Mouse (Mus musculus) layer of hippocampus, postnatal 36 days (tissue): ENCODE measurements around the gene Dph7. TPM values are rescaled to one million over a fixed set of nuclear protein-coding genes. Genes with fewer than 3 reads are reported as not detected.
"Not testable (repeated sequence)": the region's sequence is repeated elsewhere in the genome, so short reads cannot be mapped to it uniquely, and the experiment has no call there.

Experiments
- DNase-seq, 2 experiments: peaks; one replicate each; pipeline ENCODE4 v3.0.0; 2022
- total RNA-seq, 2 experiments: library from RNA; stranded (reverse); gene quantifications; 2 replicates each; pipeline ENCODE4 v1.2.3; 2021

Dph7 gene
- total RNA-seq, result 10 to 100 TPM; 32.5 to 34.4 TPM

DNA sequence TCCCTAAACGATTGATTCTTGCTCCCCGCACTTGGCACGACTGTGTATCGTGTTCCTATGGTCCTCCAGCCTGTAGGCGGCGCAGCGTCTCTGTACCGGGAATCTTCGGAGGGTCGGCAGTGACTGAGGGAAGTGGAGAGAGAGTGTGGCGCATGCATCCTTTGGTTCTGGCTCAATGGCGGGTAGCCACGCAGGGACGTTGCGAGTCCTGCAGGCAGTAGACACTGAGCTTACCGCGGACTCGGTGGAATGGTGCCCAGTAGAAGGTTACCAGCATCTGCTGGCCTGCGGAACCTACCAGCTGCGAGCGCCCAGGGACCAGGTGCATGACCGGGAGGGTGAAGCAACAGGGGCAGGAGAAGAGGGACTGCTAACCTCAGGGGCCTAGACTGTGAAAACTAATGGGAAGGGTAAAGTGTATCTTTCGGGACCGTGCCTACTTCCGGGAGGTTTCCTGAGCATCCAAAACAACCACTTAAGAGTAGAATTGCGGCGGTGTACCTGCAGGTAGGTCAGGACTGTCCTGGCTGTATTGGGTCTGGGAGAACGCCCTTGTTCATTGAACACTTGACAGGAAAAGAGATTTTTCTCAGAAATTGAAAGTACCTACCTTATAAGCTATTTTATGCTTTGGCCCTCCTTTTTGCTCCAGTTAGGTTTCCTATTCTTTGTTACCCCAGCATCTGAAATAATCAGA, at the start of gene Dph7:
Dph7 (plus strand) TSS at position 97 of the 697 bp plus-strand sequence.
- DNase-seq, result peak; percentile 87 to 89

DNA sequence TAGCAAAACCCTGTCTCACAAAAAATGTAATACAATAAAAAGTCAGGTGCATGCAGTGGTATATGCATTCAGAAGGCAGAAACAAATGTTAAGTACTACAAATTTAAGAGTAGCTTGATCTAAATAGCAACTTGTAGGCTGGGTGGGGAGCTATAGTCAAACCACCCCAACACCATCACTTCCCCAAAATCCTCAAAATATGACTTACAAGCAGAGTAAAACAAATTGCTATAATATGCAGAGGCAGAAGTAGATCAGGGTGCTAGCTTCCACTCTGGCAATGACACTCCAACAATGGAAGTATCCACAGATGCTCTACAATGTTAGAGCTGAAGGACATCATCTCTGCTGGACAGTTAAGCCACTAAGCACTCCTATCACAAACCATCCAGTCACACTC, 49.6 kb upstream of the Dph7 start:
- DNase-seq, result no peak

DNA sequence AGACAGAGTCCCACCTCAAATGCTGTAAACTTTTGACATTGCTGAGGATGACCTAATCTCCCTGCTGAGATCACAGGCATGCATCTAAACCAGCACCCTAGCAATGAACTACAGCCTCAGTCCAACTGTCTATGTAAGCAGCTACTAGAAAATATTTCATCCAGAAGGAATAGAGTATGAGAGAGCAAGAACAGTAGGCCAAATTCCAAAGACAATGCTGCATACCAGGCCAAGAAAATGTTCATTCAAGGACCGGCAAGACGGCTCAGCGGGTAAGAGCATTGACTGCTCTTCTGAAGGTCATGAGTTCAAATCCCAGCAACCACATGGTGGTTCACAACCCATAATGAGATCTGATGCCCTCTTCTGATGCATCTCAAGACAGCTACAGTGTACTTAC, 47.4 kb upstream of the Dph7 start:
- no peak for DNase-seq

DNA sequence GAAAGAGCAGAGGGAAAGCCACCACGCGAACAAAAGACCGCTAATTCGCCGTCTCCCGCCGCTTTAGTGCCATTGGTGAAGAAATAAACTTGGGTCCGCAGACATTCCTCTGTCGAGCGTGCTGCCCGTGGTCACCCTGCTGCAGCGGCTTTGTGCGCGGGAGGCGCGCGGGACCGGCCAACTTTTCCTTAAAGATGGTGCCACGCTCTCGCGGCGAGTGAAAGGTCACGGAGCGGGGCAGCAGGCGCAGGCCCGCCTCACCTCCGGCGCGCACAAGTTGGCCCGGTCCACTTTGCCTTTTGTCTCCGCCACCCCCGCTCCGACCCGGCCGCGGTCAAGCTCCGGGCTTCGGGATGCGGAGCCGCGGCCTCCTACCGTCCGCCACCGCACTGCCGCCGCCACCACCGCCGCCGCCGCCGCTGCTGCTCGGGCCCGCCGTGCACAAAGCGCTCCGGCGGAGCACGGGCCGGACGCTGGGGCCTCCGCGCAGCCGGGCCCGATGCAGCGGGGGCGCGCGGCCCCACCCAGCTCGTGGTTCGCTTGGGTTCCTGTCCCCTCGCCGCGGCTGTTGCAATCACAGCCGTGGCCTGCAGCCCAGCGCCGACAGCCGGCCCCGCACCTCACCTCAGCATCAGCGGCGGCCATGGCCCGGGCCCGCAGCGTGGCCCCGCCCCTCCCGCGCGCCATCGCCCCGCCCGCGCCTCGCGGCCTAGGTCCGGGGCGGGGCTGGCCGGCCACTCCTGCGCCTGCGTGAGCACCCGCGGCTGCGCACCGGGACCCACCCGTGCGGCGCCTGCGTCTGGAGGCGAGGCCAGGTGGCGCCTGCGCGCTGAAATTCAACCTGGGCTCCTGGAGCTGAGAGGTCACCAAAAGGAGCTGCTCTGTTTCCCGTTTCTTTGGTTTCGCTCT, 43.0 kb upstream of the Dph7 start, which contains the start of gene Ehmt1:
Ehmt1 (minus strand) TSS at position 685 of the 909 bp plus-strand sequence.
- peak; percentile 94 to 95 for DNase-seq

DNA sequence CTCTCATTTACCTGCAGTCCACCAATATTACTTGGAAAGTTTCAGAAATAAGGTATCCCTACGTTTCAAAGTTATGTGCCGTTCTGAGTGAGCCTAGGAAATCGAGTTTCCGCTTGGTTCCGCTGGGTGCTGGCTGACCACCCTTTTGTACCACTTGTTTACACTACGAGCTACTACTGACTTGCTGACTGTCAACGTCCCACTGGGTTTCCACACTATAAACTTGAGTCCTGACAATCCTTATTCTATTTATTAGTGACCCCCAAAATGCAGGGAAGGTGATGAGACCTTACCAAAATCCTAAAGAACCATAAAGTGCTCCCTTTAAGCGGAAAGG, 42.4 kb upstream of the Dph7 start:
- no peak for DNase-seq

DNA sequence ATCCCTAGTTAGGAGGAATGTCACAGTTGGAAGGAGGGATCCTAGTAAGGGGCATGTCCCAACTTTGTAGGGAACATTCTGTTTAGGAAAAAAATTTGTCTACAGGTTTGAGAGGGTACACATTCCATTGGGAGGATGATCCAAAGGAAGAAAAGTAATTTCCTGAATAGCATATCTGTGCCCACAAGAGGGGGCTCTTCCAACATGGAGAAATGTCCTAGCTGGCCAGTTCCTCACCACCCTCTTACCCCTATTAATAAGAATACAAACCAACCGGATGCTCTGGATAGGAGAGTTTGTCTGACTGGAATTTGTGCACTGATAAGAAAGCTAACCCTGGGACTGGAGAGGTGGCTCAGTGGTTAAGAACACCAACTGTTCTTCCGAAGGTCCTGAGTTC, 38.6 kb upstream of the Dph7 start:
- no peak for DNase-seq

DNA sequence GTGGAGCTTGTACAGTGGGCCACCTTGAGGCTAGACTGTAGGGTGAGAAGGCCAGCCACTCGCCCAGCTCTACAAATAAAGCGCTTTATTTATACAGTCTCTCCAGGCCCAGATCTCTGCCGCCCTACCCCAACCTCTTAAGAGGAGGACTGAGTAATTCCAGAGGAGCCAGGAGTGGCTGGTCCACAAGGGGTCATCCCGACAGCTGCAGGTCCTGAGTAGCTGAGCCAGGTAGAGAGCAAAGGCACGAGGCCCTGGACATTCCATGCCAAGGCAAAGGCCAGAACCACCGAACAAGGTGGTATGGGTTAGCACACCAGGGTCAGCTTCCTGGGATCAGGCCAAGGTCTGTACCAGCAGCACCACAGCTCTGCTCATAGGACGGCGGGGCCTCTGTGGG, 36.9 kb upstream of the Dph7 start:
- DNase-seq, result no peak

DNA sequence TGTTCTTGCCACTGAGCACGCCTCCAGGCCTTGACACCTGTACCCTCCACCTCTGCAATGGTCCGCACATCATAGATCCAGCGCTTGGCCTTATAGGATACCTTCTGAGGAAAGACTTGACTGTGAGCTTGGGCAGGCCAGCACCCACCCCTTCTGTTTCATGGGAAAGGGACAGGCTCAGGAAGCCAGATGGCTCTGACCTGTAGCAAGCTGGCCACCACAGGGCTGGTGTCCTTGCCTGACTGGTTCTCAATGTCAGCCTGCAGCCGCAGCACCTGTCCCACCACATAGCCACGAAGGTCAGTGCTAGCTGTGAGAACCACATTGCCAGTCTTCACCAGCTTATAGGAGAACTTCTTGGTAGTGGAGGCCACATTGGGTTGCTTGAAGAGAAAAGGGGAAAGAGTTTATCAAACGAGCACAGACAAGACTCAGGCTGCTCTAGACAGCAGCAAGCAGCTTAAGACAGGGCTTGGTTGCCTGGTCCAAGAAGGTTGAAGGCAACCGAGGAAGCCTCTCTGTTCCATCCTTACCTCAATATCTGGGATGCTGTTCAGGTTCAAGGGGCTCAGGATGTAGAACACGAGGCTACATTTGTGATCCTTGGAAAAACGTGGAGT, 35.7 kb upstream of the Dph7 start:
- no peak for DNase-seq

DNA sequence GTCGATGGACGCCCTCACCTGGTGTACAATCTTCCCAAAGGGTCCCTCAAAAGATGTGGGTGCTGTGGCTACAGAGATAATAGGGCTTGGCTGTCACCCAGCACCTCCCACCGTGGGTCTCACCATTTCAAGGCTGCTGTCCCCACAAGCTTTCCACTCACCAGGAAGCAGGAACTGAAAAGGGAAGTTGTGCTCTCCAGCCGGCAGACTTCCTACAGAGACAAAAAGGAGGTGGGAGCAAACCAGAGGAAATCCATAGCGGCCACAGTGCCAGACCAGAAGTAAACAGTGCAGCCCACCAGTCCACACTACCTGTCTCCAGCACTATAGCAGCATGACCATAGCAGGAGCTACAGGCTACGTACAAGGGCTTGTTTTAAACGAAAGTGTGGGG, 35.2 kb upstream of the Dph7 start:
- DNase-seq, result no peak

DNA sequence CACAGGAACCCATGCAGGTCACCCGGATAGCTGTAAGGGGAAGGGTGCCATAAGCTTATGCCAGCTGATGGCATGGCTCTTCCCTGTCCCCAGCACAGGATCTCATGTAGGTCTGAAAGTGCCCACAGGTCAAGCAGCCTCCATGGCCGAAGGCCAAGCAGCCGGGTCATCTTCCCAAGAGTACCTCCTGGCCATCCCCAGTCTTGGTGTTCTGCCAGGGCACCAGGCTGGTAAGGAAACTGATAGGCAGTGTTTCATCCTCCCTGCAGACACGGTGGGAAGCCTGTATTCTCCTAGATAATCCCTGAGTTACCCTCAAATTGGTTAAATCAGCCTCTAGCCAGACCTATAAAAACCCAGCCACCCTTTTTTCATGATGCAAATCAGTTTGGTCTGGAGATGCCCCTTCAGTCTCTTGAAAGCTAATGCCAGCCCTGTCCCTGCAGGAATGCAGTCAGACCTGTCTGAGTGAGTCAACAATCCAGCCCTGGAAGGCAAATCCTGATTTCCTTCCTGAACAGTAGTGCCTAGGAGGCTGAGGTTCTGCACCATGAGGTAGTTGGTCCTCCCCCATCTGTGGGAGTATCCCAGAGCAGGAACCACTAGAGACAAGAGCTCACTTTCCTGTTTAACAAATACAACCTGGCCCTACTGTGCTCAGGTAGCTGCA, 34.3 kb upstream of the Dph7 start:
- no peak for DNase-seq

DNA sequence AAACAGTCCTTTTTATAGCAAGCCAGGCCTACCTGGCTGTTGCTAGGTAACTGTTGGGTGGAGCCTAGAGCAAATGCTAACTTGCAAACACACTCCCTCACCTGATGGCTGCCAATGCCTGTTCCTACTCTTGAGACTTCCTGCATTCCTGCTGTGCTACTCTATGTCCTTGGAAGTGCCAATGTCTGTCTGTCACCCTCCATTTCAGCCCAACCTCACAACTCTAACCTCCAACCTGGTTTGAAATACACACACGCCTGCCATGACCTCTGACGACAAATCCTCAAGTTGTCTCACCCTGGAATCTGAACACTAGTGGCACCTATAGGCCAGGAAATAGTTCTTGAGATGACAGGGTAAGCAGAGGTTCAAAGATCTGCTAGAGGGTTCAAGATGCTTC, 33.1 kb upstream of the Dph7 start:
- no peak for DNase-seq

DNA sequence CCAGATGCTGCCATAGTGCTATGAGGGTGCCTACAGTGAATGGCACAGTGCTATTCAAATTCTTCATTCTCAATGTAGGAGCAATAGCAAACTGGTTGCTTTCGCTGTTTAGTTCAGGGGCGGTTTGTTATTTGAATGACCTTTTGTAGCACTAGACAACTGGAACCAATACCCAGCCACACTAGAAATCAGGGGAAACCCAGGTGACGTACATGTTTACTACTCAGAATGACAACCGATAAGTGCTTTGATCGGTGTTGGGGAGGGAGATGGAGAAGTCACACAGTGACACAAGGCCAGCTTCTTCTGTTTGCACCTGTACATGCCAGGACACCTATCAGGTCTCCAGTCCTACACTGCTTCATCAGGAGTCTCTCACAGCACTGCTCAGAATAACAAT, 32.6 kb upstream of the Dph7 start:
- DNase-seq, result no peak

DNA sequence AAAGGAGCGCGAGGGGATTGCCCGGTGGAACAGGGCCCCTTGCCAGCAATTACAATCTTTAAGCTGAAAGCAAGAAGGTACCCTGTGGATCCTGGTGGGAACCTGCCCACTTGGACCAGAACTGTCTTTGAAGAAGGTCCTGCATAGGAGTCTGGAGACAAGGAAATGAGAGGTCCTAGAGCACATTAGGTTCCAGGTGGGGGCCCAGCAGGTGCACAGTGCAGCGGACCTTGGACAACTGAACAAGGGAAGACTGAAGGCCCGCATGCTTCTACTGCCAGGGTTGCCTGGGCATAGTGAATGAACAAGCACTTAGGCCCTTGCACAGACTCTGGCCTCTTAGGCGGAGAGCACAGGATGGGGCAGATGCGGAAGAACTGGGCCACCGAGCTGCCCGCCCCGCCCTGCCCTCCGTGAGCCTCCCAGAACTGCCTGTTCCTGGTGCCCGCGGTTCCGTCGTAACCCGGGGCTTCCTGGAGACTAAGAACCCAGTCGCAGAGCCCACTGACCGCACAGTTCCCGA, 27.7 kb upstream of the Dph7 start:
- no peak for DNase-seq

DNA sequence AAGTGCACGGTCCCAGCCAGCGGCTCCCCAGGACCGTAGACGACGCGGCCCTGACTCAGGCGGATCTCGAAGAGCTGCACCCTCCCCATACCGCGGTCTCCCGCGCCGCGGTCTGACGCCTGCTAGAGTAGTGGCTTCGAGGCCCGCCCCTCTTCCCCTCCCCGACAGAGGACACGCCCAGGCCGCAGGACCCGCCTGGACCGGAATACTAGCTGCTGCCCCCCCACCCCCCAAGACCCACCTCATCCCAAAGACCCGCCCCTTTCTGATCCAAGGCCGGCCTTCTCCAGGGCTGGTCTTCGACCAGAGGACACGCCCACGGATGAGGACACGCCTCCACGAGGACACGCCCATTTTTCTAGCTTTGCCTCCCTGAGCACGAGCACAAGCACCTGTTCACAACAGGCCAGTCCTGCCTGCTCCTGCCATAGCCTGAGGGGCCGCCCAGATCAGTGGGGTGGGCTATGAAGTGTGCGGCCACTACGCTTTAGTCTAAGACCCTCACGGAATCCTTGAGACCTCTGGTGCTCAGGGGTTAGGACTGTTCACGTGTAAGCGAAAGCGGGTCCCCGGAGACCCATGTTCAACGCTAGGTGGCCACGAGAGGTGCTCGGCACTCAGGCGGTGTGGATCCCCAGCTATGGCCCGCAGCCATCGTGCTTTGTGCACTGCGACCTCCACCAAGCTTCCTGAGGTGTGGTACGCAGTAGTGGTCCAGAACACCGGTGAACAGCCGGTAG, 27.0 kb upstream of the Dph7 start, which contains the start of gene Arrdc1:
Arrdc1 (minus strand) TSS at position 196 of the 740 bp plus-strand sequence.
- DNase-seq, result peak; percentile 68 to 71

DNA sequence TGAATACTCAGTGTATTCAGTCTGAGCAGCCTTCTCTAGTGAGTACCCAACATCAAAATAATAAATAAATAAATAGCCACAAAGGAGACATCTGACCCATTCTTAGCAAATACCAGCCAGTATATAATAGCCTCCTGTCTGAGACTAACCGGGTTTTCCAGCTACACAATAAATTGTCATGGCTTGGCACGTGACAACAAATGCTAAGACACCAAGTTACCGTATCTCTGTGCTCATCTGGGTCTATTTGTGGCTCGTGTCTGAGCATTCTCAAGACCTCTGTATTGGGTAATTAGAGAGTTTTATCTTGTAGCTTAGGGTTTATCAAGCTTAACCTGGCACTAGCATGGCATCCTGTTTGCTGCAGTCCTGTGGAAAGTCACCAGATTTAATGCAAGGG, 20.1 kb upstream of the Dph7 start:
- DNase-seq, result no peak

DNA sequence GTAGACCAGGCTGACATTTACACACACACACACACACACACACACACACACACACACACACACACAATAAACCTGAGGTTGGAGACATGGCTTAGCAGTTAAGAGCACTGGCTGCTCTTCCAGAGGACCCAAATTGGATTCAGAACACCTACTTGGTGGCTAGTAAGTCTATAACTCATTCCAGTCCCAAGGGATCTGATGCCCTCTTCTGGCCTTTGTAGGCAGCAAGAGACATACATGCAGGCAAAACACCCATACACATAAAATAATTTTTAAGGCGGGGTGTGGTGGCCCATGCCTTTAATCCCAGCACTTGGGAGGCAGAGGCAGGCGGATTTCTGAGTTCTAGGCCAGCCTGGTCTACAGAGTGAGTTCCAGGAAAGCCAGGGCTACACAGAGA, 17.9 kb upstream of the Dph7 start:
- not testable (repeated sequence) for DNase-seq

DNA sequence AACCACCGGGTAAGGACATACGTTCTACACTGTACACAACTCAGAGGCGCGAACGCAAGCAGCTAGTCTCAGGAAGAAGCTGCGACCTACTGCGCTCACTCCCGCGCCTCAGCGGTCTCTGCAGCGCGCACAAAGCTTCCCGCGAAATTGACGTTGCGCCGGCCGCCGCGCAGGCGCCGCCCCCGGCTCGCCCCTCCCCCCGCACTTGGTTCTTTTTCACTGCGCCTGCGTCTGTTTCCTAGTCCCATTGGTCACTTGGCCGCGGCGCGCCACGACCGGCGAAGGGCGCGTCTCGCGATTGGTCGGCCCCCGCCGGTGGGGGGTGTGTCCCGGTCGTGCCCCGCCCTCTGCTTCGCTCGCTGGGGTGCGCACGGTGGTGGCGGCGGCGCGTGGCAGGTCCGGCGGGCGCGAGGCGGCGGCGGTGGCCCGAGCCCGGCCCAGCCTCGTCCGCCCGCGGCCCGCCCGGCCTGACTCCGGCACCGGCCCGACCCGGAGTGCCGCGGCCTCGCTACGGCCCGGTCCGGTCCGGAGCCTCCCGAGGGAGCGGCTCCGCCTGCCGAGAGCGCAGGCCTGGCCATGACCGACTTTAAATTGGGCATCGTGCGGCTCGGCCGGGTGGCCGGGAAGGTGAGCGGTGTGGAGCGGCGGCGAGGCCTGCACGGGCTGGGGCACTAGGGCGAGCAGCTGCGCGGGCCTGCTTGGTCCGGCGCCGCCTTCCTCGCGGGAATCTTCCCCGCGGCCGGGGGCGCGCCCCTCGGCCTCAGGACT, 12.6 kb upstream of the Dph7 start, which contains the start of gene Zmynd19:
Zmynd19 (plus strand) TSS at position 372 of the 768 bp plus-strand sequence.
- DNase-seq, result peak; percentile 97

DNA sequence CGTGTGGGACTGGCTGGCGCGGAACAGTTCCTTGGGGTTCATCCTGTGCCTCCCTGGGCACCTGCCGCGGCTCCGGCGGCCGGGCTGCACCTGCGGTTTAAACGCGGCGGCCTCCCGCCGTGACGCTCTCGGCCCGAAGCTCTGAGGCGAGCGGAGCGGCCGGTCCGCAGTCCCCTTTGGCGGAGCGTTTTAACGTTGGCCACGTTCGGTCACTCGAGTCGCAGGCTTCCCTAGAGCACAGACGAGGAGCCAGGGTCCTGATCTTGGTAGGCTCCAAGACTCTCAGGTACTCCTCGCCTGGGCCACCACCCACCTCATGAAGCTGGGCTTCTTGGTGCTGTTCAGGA, 12.0 kb upstream of the Dph7 start:
- no peak for DNase-seq

DNA sequence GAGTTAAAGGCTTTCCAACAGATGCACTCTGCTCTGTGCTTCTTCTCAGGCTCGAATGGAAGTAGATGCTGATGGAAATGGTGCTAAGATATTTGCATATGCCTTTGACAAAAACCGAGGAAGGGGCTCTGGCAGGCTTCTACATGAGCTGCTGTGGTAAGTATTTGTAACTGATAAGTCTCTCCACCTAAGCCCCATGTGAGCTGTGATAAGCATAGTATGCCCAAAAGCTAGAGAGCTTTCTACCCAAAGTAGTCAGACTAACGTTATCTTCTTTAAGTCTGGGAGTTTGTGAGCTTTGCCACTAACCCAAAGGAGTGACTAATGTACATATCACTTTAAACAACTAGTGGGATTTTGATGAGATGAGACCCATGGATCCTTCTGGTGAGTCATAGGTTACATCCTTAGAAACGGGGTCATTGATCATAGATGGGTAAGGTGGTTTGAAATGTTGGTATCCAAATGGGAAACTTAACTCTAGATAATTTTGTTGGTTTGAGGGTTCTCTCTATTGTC, 9.6 kb upstream of the Dph7 start:
- no peak for DNase-seq

DNA sequence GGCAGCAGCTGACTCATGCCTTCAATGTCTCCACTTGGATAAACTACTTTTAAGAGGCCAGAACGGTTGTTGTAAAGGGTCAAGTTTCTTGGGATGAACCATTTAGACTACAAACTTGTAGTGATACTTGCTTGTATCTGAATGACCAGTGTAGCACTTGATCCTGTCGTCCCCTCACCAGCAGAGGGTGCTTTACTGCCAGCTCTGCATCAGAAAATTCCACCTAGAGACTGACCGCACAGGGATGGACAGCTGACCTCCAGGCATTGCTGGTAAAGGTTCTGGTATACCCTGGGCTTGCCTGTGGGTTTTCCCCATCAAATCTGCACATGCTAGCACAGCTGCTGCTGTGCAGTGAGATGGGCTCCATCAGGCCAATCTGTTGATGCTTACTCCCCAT, 1.3 kb upstream of the Dph7 start:
- DNase-seq, result no peak

DNA sequence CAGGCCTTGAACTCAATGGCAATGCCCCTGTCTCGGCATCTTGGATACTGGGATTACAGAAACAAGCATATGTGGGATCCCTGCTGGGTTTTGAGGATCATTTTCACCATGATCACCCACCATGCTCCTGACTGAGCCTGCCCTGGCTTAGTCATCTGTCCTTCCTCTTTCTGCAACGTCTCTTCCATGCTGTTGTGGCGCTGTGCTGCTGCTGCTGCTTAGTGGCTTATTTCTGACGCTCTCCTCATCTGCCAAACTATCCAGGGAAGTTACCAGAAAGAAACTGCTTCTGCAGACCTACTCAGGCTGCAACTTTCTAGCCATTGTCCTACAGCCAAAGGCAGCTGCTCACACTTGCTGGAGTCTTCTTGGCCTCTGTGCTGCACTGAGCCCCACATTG, 8.2 kb downstream of the Dph7 start:
- no peak for DNase-seq
